Mouse (Mus musculus): ENCODE measurements at regions not wholly inside any gene's neighbourhood (a gene's known extent, or its start where the extent isn't known, plus 50 kb on each side); places are given as distances from the start of the nearest gene placed in this dataset.

- Histone ChIP-seq H3K79me2 (replicated peaks; ENCODE audit: control insufficient read depth, extremely low read depth, insufficient read depth, poor library complexity, severe bottlenecking) (no peaks in the 10 kb centered on the region), H3K27me3 (replicated peaks) (peaks cover 8% of the 10 kb centered on the region), H3K9ac (ENCODE audit: insufficient read depth, low read depth) (no peak overlapping the region), H3K4me1 (ENCODE audit: control insufficient read depth in 1 of 2, insufficient read depth in 2 of 2) (peaks cover 23 to 49% of the 10 kb centered on the region in 2 experiments), H3K9me3 (replicated peaks; ENCODE audit: low read length) (no peaks in the 10 kb centered on the region), H3K27ac (ENCODE audit: insufficient read depth, low read depth) (no peak overlapping the region), H3K4me2 (ENCODE audit: insufficient read depth, low read depth, poor library complexity, severe bottlenecking) (no peak overlapping the region), H3K36me3 (replicated peaks in 1 of 2; ENCODE audit: control insufficient read depth in 1 of 2, insufficient read depth in 1 of 2, low read length in 1 of 2) (no peaks in the 10 kb centered on the region), H3K4me3 (replicated peaks in 1 of 3; ENCODE audit: low read depth in 2 of 3, low read length in 2 of 3, poor library complexity in 1 of 3) (no peak overlapping the region)
- TF ChIP-seq IRF4 (IDR thresholded peaks at IDR 0.05; ENCODE audit: low read depth, low read length), result no peak
- no peak for TF ChIP-seq UBTF (IDR thresholded peaks at IDR 0.05; ENCODE audit: low read depth, low read length)
- TF ChIP-seq EP300 (IDR thresholded peaks at IDR 0.05; ENCODE audit: low read length), result no peak
- TF ChIP-seq ZMIZ1 (IDR thresholded peaks at IDR 0.05; ENCODE audit: low read depth, low read length), result no peak
- no peak for TF ChIP-seq SIN3A (IDR thresholded peaks at IDR 0.05; ENCODE audit: low read length)
- TF ChIP-seq ZC3H11A (IDR thresholded peaks at IDR 0.05; ENCODE audit: low read depth, low read length), result no peak
- no peak for TF ChIP-seq MEF2A (IDR thresholded peaks at IDR 0.05; ENCODE audit: borderline replicate concordance, low read depth, low read length)
- no peak for TF ChIP-seq POLR2A (IDR thresholded peaks at IDR 0.05; ENCODE audit: low read depth, low read length)
- no peak for TF ChIP-seq USF1 (IDR thresholded peaks at IDR 0.05; ENCODE audit: low read depth, low read length)
- TF ChIP-seq RCOR1 (conservative IDR thresholded peaks at IDR 0.05; ENCODE audit: low read depth, low read length), result no peak
- no peak for TF ChIP-seq JUN (IDR thresholded peaks at IDR 0.05; ENCODE audit: insufficient read depth, low read depth, low read length)
- no peak for TF ChIP-seq TBP (conservative IDR thresholded peaks at IDR 0.05; ENCODE audit: low read depth, low read length)
- no peak for TF ChIP-seq MAFK (IDR thresholded peaks at IDR 0.05; ENCODE audit: insufficient replicate concordance, low read length)
- TF ChIP-seq TCF12 (IDR thresholded peaks at IDR 0.05; ENCODE audit: low read depth, low read length), result no peak
- TF ChIP-seq GABPA (IDR thresholded peaks at IDR 0.05; ENCODE audit: insufficient replicate concordance, low read depth, low read length), result no peak
- no peak for TF ChIP-seq ZNF384 (IDR thresholded peaks at IDR 0.05; ENCODE audit: low read depth, low read length)
- dilution Hi-C loops (cut with MboI; ENCODE audit: extremely low pct_ligation_motif_present, extremely low pct_unique_long_range_greater_than_20kb, low sequenced_read_pairs), result no loop called here
- no peak for DNase-seq (ENCODE audit: extremely low read depth)
- in situ Hi-C loops (cut with MboI; ENCODE audit: low pct_ligation_motif_present, low pct_unique_long_range_greater_than_20kb, low sequenced_read_pairs), result loop anchor here (10.0 kb wide), 1 partner anchor 51 kb away; no protein-coding TSS in a partner anchor
These were observed 104.2 kb upstream of the Mgme1 start for GRCm38 (mm10) chr2:144166102-144166750.

GRCm38 (mm10) chr2:144169576-144170178 lies 100.8 kb upstream of the Mgme1 start:
- Histone ChIP-seq H3K36me3 (replicated peaks in 1 of 2; ENCODE audit: control insufficient read depth in 1 of 2, insufficient read depth in 1 of 2, low read length in 1 of 2) (no peaks in the 10 kb centered on the region), H3K9ac (ENCODE audit: insufficient read depth, low read depth) (no peak overlapping the region), H3K27ac (ENCODE audit: insufficient read depth, low read depth) (no peak overlapping the region), H3K4me3 (replicated peaks in 1 of 3; ENCODE audit: low read depth in 2 of 3, low read length in 2 of 3, poor library complexity in 1 of 3) (no peak overlapping the region), H3K4me2 (ENCODE audit: insufficient read depth, low read depth, poor library complexity, severe bottlenecking) (0 out of 2 replicates have a peak overlapping the region, but pooled peaks have one; percentile 45), H3K4me1 (ENCODE audit: control insufficient read depth in 1 of 2, insufficient read depth in 2 of 2) (peaks cover 33 to 67% of the 10 kb centered on the region in 2 experiments), H3K79me2 (replicated peaks; ENCODE audit: control insufficient read depth, extremely low read depth, insufficient read depth, poor library complexity, severe bottlenecking) (no peaks in the 10 kb centered on the region), H3K9me3 (replicated peaks; ENCODE audit: low read length) (no peaks in the 10 kb centered on the region), H3K27me3 (replicated peaks) (peaks cover 10% of the 10 kb centered on the region)
- no peak for TF ChIP-seq E2F4 (IDR thresholded peaks at IDR 0.05; ENCODE audit: insufficient replicate concordance, low read depth, low read length)
- peak; percentile 64; the same call in 1 of the 2 replicates for TF ChIP-seq SIN3A (IDR thresholded peaks at IDR 0.05; ENCODE audit: low read length)
- peak; percentile 90 for TF ChIP-seq EP300 (IDR thresholded peaks at IDR 0.05; ENCODE audit: low read length)
- TF ChIP-seq MAFK (IDR thresholded peaks at IDR 0.05; ENCODE audit: insufficient replicate concordance, low read length), result no peak
- TF ChIP-seq CHD2 (IDR thresholded peaks at IDR 0.05; ENCODE audit: low read length), result peak; percentile 46; the same call in 1 of the 2 replicates
- TF ChIP-seq JUND (conservative IDR thresholded peaks at IDR 0.05; ENCODE audit: low read depth, low read length), result no peak
- TF ChIP-seq MAX (IDR thresholded peaks at IDR 0.05; ENCODE audit: low read length), result peak; percentile 15; the same call in 1 of the 2 replicates
- TF ChIP-seq ELF1 (IDR thresholded peaks at IDR 0.05; ENCODE audit: low read depth, low read length), result peak; percentile 21; the same call in 1 of the 2 replicates
- peak; percentile 86 for TF ChIP-seq ETS1 (conservative IDR thresholded peaks at IDR 0.05; ENCODE audit: low read depth, low read length)
- TF ChIP-seq TCF12 (IDR thresholded peaks at IDR 0.05; ENCODE audit: low read depth, low read length), result peak; percentile 99
- TF ChIP-seq BHLHE40 (IDR thresholded peaks at IDR 0.05; ENCODE audit: low read depth, low read length), result peak; percentile 77
- no peak for TF ChIP-seq USF1 (IDR thresholded peaks at IDR 0.05; ENCODE audit: low read depth, low read length)
- peak; percentile 73 for TF ChIP-seq MEF2A (IDR thresholded peaks at IDR 0.05; ENCODE audit: borderline replicate concordance, low read depth, low read length)
- TF ChIP-seq MAZ (IDR thresholded peaks at IDR 0.05; ENCODE audit: low read depth, low read length), result peak; percentile 69; the same call in 1 of the 2 replicates
- in situ Hi-C loops (cut with MboI; ENCODE audit: low pct_ligation_motif_present, low pct_unique_long_range_greater_than_20kb, low sequenced_read_pairs), result loop anchor here (10.0 kb wide), 1 partner anchor 55 kb away; no protein-coding TSS in a partner anchor
- dilution Hi-C loops (cut with MboI; ENCODE audit: extremely low pct_ligation_motif_present, extremely low pct_unique_long_range_greater_than_20kb, low sequenced_read_pairs), result no loop called here
- DNase-seq (ENCODE audit: extremely low read depth), result peak; percentile 79
